12 mouse cellular contexts compared by ENCODE assay signal in the genomic region with DNA sequence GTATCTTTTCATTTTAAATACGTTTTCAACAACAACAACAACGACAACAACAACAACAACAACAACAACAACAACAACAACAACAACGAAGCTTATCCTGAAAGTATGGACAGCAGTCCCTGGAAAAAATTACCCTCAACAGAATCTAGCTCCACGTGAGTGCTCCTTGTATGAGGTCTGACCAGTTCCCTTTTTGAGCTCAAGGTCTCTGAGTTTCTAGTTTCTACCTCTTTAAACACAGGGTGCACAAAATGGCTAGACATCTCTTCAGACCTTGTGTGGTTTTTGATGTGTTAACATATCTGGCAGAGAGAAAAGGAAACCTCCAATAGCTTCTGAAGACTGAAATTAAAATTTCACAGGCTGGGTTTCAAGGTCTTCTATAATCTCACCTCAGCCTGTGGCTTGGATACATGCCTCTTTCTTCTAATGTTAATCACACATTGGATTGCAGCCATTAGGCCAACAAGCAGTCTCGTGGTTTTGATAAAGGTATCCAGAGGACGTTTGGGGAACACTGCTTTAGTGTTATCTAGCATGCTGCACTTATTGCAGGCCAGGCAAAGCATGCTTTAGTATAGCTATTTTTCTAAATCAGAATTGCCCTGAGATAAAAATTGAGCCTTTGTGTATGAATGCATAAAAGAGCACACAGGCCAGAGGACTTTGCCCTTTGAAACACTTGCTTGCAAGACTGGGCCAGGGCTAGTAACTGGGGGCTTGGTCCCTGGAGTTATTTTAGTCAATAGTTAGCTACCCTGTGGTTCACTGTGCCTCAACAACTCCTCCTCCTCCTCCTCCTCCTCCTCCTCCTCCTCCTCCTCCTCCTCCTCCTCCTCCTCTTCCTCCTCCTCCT. TPM values are rescaled to one million over a fixed set of nuclear protein-coding genes. Genes with fewer than 3 reads are reported as not detected.
A peak's percentile ranks its signal among the peaks of the same experiment; 100 is the strongest.
DNase-seq lines count a peak whose midpoint lies in the region; ATAC-seq and TF ChIP-seq lines count a peak whose summit lies in the region.
"Had no signal": no experiment of that assay in that cellular context is flagged by ENCODE, and none has a peak within 500 bp of the region (broad histone marks: within the 10 kb centered on the region; RNA-seq: fewer than 3 reads in every experiment).

No protein-coding gene starts in this region.

- peak overlapping the region; percentile 77 for H3K27ac ChIP-seq in heart, postnatal 0 days (ENCODE audit: low read depth)
- no peak overlapping the region for H3K27ac ChIP-seq in limb, embryonic 14.5 days (replicated peaks; ENCODE audit: low read depth, low read length)
- H3K27ac ChIP-seq: forebrain, embryonic 12.5 days; liver, embryonic 15.5 days; midbrain, embryonic 12.5 days had no signal

- no peak for TF ChIP-seq POLR2A in limb, embryonic 14.5 days (IDR thresholded peaks at IDR 0.05; ENCODE audit: borderline replicate concordance, extremely low read depth, insufficient read depth, insufficient read length)

- 42% methylated on average over 6 of the region's 6 CpGs for WGBS in heart, postnatal 0 days
- 73% methylated on average over 6 of the region's 6 CpGs for WGBS in limb, embryonic 14.5 days

- H3K27me3 ChIP-seq in heart, postnatal 0 days (ENCODE audit: control insufficient read depth, insufficient read depth, low read length) = no peaks in the 10 kb centered on the region
- H3K27me3 ChIP-seq in limb, embryonic 14.5 days (ENCODE audit: control insufficient read depth, insufficient read depth, low read length) = no peaks in the 10 kb centered on the region
- H3K27me3 ChIP-seq: forebrain, embryonic 12.5 days; liver, embryonic 15.5 days; midbrain, embryonic 12.5 days had no signal

- no peak for TF ChIP-seq CTCF in heart, postnatal 0 days (IDR thresholded peaks at IDR 0.05; ENCODE audit: low read depth)

- no peak overlapping the region for H3K4me2 ChIP-seq in heart, postnatal 0 days (ENCODE audit: low read depth, low read length)
- H3K4me2 ChIP-seq in limb, embryonic 14.5 days (replicated peaks; ENCODE audit: low read depth, low read length, severe bottlenecking) = no peak overlapping the region
- H3K4me2 ChIP-seq: forebrain, embryonic 12.5 days; liver, embryonic 15.5 days; midbrain, embryonic 12.5 days had no signal

- no peak overlapping the region for H3K4me3 ChIP-seq in heart, postnatal 0 days (ENCODE audit: low read depth, low read length)
- no peak overlapping the region for H3K4me3 ChIP-seq in limb, embryonic 14.5 days (replicated peaks; ENCODE audit: low read length)
- H3K4me3 ChIP-seq: forebrain, embryonic 12.5 days; liver, embryonic 15.5 days; midbrain, embryonic 12.5 days had no signal

- H3K9ac ChIP-seq in heart, postnatal 0 days (replicated peaks; ENCODE audit: low read depth, low read length) = no peak overlapping the region
- no peak overlapping the region for H3K9ac ChIP-seq in limb, embryonic 14.5 days (ENCODE audit: low read depth, low read length, severe bottlenecking)
- H3K9ac ChIP-seq: forebrain, embryonic 12.5 days; liver, embryonic 15.5 days; midbrain, embryonic 12.5 days had no signal

- intact Hi-C loops in heart, postnatal 25 days (cut with DNase I) = no loop called here
- intact Hi-C loops in left cerebral cortex, postnatal 10 days (cut with DNase I) = no loop called here

- H3K36me3 ChIP-seq in heart, postnatal 0 days (replicated peaks; ENCODE audit: control insufficient read depth, insufficient read depth, low read length) = no peaks in the 10 kb centered on the region
- no peaks in the 10 kb centered on the region for H3K36me3 ChIP-seq in limb, embryonic 14.5 days (ENCODE audit: control insufficient read depth, insufficient read depth, low read length)
- H3K36me3 ChIP-seq: forebrain, embryonic 12.5 days; liver, embryonic 15.5 days; midbrain, embryonic 12.5 days had no signal

- DNase-seq in heart, adult 18-20 months = peak; percentile 65 to 67
- DNase-seq in heart, postnatal 25 days (ENCODE audit: low spot score) = no peak
- DNase-seq in MEL-GATA-1-ER (ENCODE audit: extremely low read depth, low read depth) = peak; percentile 49
- peak; percentile 86 for DNase-seq in heart, postnatal 0 days (ENCODE audit: low spot score)
- peak; percentile 25 for DNase-seq in limb, embryonic 14.5 days (ENCODE audit: low spot score)
- DNase-seq in embryo, embryonic 10 days (ENCODE audit: low spot score) = no peak
- no peak for DNase-seq in embryo, embryonic 9.5 days (ENCODE audit: extremely low spot score)
- DNase-seq in left cerebral cortex, postnatal 10 days (ENCODE audit: extremely low spot score in 1 of 2, low spot score in 2 of 2) = no peak
- DNase-seq: spleen, adult 18-20 months had no signal

- ATAC-seq in heart, postnatal 0 days (ENCODE audit: insufficient read depth, low read depth) = peak; percentile 84
- no peak for ATAC-seq in limb, embryonic 14.5 days (ENCODE audit: low FRiP score, low read depth)

- H3K9me3 ChIP-seq in heart, postnatal 0 days (replicated peaks; ENCODE audit: control insufficient read depth, low read length) = no peaks in the 10 kb centered on the region
- H3K9me3 ChIP-seq in limb, embryonic 14.5 days (ENCODE audit: control insufficient read depth, low read length) = no peaks in the 10 kb centered on the region
- H3K9me3 ChIP-seq: forebrain, embryonic 12.5 days; liver, embryonic 15.5 days; midbrain, embryonic 12.5 days had no signal

- peak; percentile 94 for TF ChIP-seq EP300 in heart, postnatal 0 days (IDR thresholded peaks at IDR 0.05; ENCODE audit: low read depth)

- H3K4me1 ChIP-seq in heart, postnatal 0 days (ENCODE audit: control insufficient read depth, insufficient read depth) = peaks cover 12% of the 10 kb centered on the region; the same call in 1 of the 2 replicates
- peaks cover 2% of the 10 kb centered on the region for H3K4me1 ChIP-seq in limb, embryonic 14.5 days (ENCODE audit: control insufficient read depth, insufficient read depth, low read length)
- H3K4me1 ChIP-seq: forebrain, embryonic 12.5 days; midbrain, embryonic 12.5 days had no signal

RNA-seq across cellular contexts. Expression of a gene that starts 3.5 kb away (rescaled TPM):
- 10 to 100 TPM; 35.4 to 40.4 TPM for total RNA-seq in heart, adult 18-20 months (2021)
- total RNA-seq in heart, postnatal 25 days (2021) = 10 to 100 TPM; 29.1 to 41.2 TPM
- total RNA-seq in heart, postnatal 0 days (2014; rRNA removed; ENCODE audit: low replicate concordance) = 42.7 and 58.0 TPM in 2 replicates
- 19.7 and 21.9 TPM in 2 replicates for polyA plus RNA-seq in heart, postnatal 0 days (2015; fragmentation: Nextera tagmentation; extraction: Ambion mirVana)
- 11.7 and 13.0 TPM in 2 replicates for polyA plus RNA-seq in limb, embryonic 14.5 days (2012; rRNA removed)
- 14.6 and 17.3 TPM in 2 replicates for polyA plus RNA-seq in limb, embryonic 14.5 days (2014; fragmentation: Nextera tagmentation; extraction: Ambion mirVana)
- total RNA-seq in left cerebral cortex, postnatal 10 days (2021) = 100 to 1,000 TPM; 108 to 120 TPM

Comparison
In these comparisons a context has a peak if more than half of its experiments do, and no peak if none do; other contexts are left out.
1. DNase-seq: peak in heart, adult 18-20 months (2 of 2), MEL-GATA-1-ER (single experiment), heart, postnatal 0 days (single experiment) and limb, embryonic 14.5 days (single experiment); none in heart, postnatal 25 days (single experiment), embryo, embryonic 10 days (single experiment), embryo, embryonic 9.5 days (single experiment) and left cerebral cortex, postnatal 10 days (0 of 2).